Mouse (Mus musculus) spleen, adult 2 months (tissue): ENCODE results near the gene Erp29.

ENCODE experiments used
- CTCF ChIP-seq: fragments of 200-500 bp; IDR thresholded peaks from 2 replicates; pipeline ENCODE4 v1.5.1; 2011; ENCODE audit warnings: mild to moderate bottlenecking, inconsistent platforms; ENCODE audit not compliant: insufficient read depth, insufficient read length, insufficient replicate concordance; ENCODE audit errors: extremely low read depth
- POLR2A ChIP-seq: fragments of 200-500 bp; IDR thresholded peaks from 2 replicates; pipeline ENCODE4 v1.6.1; 2011; ENCODE audit warnings: low read depth, low read length, inconsistent platforms

DNA sequence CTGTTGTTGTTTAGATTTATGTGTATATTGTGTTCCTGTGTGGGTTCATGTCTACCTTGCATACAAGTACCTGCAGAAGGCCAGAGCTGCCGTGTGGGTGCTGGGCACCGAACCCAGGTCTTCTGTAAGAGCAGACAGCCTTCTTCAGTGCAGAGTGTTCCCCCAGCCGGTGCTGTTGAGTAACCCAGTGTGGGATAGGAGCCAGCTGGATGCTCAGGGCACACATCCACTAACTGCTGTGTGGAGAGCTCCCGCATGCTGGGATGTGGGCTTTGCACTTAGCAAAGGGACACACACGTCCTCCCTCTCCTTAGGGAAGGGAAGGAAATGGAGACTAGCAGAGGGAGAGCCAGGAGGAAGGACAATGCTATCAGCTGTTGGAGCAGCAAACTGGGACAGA lies 14.2 kb downstream of the Erp29 start:
- no peak for TF ChIP-seq POLR2A
- TF ChIP-seq CTCF = no peak
